Mouse (Mus musculus) adipocyte (in vitro differentiated cells): ENCODE measurements around the gene Izumo1.
A peak's percentile ranks its signal among the peaks of the same experiment; 100 is the strongest.

ENCODE experiments used
- DNase-seq: peaks from one replicate; pipeline ENCODE4 v3.0.0-alpha.2; 2016; ENCODE audit warnings: low spot score

Izumo1 gene

GRCm38 (mm10) chr7:45618316-45618715 lies 3.3 kb upstream of the Izumo1 start:
- no peak for DNase-seq

DNA sequence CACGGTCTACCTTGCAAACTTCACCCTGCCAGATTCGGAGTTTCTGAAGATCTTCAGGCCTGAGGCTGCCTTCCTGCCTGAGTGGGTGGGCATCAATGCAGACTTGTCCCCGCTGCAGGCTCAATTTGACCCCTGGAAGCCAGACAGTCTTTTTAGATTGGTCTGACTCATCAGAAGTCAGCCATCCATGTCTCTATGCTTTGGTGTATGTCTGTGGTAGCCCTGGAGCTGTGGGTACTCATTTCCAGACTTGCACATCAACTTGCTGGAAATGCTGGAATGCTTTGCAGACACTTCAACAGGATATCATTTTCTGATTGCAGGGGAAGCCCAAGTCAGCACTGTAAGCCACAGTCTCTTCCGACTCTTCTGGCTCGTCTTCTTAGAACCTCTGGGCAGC lies 2.0 kb upstream of the Izumo1 start:
- DNase-seq, result no peak

GRCm38 (mm10) chr7:45623507-45623906 lies 1.9 kb downstream of the Izumo1 start:
- DNase-seq, result no peak

GRCm38 (mm10) chr7:45624718-45625117 lies 3.1 kb downstream of the Izumo1 start:
- DNase-seq, result no peak

DNA sequence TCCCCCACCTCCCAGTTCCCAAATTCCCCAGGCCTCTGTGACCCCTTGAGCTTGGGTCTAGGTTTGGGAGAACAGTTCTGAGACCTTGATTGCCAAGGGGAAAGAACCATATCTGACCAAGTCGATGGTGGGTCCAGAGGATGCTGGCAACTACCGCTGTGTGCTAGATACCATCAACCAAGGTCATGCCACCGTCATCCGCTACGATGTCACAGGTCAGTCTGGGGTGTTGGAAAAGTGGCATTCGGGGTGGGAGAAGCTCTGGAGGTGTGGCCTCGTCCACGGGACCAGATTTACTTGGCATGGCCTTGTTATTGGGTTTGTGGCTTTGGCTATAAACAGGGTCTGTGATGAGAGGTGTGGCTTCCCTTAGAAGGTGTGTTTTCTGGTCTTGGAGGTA lies 3.9 kb downstream of the Izumo1 start:
- no peak for DNase-seq

DNA sequence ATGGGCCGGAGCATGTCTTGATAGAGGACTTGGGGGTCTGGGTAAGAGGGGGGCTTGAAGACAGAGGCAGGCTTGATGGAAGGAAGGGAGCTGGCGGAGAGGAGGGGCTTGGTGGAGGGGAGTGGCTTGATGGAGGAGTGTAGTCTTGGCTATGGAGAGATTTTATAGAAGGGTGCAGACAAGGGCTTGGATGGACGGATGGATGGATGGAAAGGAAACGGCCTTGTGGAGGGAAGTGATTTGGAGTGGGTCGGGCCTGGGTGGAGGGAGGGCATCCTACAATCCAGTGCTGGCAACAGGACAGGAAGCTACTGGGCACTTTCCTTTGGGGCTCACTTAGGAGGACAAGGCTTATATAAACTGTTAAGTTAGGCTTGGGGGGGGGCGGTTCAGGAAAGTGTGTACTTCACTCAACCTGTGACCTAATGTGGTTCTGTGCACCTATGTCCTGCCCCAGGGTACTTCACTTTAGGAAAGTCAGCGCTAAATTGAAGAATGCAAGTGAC lies 5.0 kb downstream of the Izumo1 start:
- DNase-seq, result no peak

DNA sequence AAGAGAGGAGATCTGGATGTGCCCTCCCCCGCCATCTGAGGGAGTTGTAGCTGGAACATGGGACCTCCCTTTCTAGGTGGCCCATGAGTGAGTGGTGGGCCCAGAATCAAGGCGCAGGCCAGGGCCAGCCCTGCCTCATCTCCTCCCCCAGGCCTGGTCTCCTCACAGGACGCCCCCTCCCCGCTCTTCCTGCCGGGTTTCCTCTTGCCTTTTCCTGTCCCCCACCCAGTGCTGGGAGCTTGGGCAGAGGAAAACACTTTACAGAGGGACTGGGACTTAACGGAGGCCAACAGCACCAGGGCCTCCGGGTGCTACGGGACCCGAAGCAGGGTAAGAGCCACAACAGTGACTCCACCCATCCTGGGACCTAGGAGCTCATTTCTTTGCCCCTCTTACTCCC lies 5.7 kb downstream of the Izumo1 start, which contains the start of gene Rasip1:
Gene Rasip1, plus strand, starts transcription at position 228 of the 400 bp plus-strand sequence.
- no peak for DNase-seq

DNA sequence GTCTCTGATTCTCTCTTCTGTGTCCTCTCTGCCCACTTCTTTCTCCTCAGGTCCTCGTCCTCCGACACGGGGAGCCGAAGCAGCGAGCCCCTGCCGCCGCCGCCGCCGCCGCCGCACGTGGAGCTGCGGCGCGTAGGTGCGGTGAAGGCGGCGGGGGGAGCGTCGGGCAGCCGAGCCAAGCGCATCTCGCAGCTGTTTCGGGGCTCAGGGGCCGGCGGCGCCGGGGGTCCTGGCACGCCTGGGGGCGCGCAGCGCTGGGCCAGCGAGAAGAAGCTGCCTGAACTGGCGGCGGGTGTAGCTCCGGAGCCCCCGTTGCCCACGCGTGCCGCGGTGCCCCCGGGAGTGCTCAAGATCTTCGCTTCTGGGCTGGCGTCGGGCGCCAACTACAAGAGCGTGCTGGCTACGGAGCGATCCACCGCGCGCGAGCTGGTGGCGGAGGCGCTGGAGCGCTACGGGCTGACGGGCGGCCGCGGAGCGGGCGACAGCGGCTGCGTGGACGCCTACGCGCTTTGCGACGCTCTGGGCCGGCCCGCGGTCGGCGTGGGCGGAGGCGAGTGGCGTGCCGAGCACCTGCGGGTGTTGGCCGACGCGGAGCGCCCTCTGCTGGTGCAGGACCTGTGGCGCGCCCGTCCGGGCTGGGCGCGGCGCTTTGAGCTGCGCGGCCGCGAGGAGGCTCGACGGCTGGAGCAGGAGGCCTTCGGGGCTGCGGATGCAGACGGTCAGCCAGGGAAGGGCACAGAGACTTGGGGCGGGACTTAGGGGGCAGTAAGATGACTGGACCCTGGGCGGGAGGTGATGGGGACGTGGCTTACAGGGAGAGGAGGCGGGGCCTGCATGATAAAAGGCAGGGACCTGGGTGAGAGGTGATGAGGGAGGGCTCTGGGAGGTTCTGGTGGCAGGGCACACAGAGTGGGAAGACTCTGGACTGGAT lies 7.0 kb downstream of the Izumo1 start:
- no peak for DNase-seq

DNA sequence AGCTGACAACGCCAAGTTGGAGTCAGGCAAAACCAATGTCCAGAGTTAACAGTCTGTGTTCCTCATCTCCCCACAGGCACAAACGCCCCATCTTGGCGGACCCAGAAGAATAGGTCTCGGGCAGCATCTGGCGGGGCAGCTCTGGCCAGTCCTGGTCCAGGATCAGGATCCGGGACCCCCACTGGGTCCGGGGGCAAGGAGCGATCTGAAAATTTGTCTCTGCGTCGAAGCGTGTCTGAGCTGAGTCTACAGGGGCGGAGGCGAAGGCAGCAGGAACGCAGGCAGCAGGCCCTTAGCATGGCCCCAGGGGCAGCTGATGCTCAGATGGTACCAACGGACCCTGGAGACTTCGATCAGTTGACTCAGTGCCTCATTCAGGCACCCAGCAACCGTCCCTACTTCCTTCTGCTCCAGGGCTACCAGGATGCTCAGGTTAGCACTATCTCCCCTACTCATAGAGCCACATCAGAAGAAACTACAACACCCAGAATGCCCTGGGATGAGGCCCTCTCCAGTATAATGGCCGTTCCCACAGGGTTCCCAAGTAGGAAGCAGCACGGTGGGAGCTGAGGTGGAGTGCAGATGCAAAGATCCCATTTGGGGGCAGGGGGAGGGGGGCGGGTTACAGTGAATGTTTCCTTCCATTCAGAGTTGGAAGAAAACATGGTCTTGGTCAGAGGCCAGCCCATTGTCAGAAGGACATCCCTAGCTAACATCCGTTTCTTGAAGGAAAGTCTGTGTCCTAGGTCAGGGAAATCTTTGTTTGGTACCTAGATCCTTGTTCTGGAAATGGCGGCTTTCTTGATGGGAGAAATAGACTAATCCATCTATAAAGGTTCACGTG lies 8.7 kb downstream of the Izumo1 start:
- no peak for DNase-seq

DNA sequence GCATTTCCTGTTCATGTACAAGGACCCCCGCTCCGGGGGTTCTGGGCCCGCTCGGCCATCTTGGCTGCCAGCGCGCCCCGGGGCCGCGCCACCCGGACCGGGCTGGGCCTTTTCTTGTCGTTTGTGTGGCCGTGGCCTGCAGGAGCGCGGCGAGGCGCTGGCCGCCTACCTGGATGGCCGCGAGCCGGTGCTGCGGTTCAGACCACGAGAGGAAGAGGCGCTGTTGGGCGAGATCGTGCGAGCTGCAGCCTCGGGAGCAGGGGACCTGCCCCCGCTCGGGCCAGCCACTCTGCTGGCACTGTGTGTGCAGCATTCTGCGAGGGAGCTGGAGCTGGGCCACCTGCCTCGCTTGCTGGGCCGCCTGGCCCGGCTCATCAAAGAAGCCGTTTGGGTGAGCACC lies 10.9 kb downstream of the Izumo1 start:
- no peak for DNase-seq

DNA sequence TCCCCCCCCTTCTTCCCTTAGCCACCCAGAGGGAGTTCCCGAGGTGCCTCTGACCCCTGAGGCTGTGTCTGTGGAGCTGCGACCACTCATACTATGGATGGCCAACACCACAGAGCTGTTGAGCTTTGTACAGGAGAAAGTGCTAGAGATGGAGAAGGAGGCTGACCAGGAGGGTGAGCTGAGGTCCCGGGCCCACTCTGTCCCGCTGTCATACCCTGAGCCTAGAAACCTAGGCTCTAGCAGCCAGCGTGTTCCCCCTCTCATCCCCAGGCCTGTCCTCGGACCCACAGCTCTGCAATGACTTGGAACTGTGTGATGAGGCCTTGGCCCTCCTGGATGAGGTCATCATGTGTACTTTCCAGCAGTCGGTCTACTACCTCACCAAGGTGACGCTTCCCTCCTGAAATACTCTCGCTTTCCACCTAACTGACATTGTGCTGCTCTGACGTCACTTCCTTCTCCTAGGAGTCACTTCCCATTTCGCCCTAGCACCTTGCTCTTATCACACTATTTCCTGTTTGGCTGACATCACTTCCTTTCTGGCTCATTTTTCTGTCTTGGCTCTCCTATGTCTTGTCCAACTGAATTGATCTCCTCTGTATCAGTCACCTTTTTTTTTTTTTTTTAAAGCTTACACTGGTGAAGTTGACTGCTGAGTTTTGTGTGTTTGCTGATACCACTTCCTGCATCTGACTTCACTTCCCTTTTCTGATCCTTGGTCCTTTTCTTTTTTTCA lies 13.5 kb downstream of the Izumo1 start:
- DNase-seq, result no peak

- DNase-seq, result no peak
These were observed 14.4 kb downstream of the Izumo1 start for GRCm38 (mm10) chr7:45635711-45636688.

GRCm38 (mm10) chr7:45637710-45638109 lies 16.1 kb downstream of the Izumo1 start:
- DNase-seq, result no peak

DNA sequence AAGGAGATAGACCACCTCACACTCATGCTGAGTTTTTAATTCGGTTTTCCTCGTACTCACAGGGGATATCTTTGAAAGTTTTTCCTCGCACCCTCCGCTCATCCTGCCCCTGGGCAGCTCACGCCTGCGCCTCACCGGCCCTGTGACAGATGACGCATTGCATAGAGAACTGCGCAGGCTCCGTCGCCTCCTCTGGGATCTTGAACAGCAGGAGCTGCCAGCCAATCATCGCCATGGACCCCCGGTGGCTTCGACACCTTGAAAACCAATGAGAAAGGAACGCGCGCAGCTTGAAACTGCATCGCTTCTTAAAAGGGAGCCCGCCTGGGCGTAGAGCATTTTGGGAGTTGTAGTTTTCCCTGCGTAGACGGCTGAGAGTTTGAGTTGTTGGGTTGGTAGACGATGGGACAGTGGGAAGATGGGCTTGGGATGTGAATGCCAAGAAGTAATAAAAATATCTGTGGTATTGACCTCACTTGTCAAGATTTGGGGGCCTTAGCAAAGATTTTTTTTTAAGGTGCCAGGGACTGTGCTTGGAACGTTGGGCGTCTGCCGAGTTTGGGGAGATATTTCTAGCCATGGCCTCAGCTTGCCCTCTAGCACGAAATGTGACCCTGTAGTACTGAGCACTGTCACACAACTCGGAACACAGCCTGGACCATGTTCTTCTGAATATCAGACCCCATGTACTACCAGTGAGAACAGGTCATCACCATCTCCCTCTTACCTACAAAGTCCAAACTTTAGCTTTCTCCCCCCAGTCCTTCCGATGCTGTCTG lies 17.2 kb downstream of the Izumo1 start:
- peak; percentile 75 for DNase-seq

DNA sequence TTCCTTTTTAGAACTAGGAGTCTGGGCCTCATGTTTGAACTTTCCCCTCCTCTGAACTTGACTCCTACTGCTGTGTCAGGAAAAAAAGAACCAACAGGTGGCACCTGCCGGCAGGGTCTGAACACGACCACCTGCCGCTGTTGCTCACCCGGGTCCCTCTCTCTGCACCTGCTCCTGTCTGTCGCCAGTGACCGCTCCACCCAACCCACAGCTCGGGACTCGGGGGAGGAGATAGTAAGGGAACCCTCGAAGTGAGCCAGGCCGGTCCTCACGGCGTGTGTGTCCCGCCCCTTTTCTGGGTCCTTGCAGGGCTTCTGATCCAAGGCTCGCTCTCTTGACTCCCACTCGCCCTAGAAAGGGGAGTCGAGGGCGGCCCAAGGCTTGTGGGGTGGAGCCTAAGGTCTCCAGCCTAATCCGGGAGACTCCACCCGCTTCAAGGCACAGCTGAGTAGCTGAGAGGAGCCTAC lies 18.0 kb downstream of the Izumo1 start, which contains the start of gene Mamstr:
Gene Mamstr, plus strand, starts transcription at position 417 of the 467 bp plus-strand sequence.
- DNase-seq, result no peak

GRCm38 (mm10) chr7:45640191-45640957 lies 18.8 kb downstream of the Izumo1 start:
- DNase-seq, result no peak

- DNase-seq, result peak; percentile 11
These were observed 19.9 kb downstream of the Izumo1 start for GRCm38 (mm10) chr7:45641391-45642040.

GRCm38 (mm10) chr7:45642083-45642482 lies 20.5 kb downstream of the Izumo1 start:
- DNase-seq, result no peak
